ENCODE assay signal across 8 mouse cellular contexts in genomic region chr10:78163923-78164322, GRCm38 (mm10). TPM values are rescaled to one million over a fixed set of nuclear protein-coding genes. Genes with fewer than 3 reads are reported as not detected.
DNase-seq lines count a peak whose midpoint lies in the region; ATAC-seq lines count a peak whose summit lies in the region.

No protein-coding gene starts in this region.

- H3K27ac ChIP-seq in heart, embryonic 10.5 days: no peak overlapping the region

- no peak overlapping the region for H3K4me3 ChIP-seq in heart, embryonic 10.5 days

- peaks cover 71% of the 10 kb centered on the region for H3K36me3 ChIP-seq in heart, embryonic 10.5 days

- WGBS in heart, embryonic 10.5 days: 37% methylated on average over 4 of the region's 4 CpGs

- DNase-seq in heart, adult 11 months: peak; percentile 96
- DNase-seq in heart, embryonic 10.5 days (ENCODE audit: low spot score): no peak
- DNase-seq in CD4-positive helper T cell, adult 2 months (ENCODE audit: low read depth, low spot score): peak; percentile 75
- peak; percentile 88 for DNase-seq in brain, adult 2 months (ENCODE audit: low read depth, low spot score)
- peak; percentile 62 to 84 for DNase-seq in kidney, postnatal 36 days
- peak; percentile 77 for DNase-seq in lung, postnatal 25 days (ENCODE audit: low spot score)
- peak; percentile 44 to 81 for DNase-seq in spleen, postnatal 10 days (ENCODE audit: low spot score in 2 of 2)

- peaks cover 17% of the 10 kb centered on the region for H3K4me1 ChIP-seq in heart, embryonic 10.5 days

- H3K27me3 ChIP-seq in heart, embryonic 10.5 days (ENCODE audit: insufficient read depth, poor library complexity, severe bottlenecking): no peaks in the 10 kb centered on the region

- ATAC-seq in erythroid progenitor cell, adult 5-6 weeks (replicated peaks; ENCODE audit: low FRiP score, poor library complexity, severe bottlenecking): peak; percentile 44; the same call in 1 of the 2 replicates

- H3K9me3 ChIP-seq in heart, embryonic 10.5 days: no peaks in the 10 kb centered on the region

RNA-seq across cellular contexts. Expression of gene D10Jhu81e, which starts 5.7 kb away (rescaled TPM):
- 32.8 and 34.9 TPM in 2 replicates for polyA plus RNA-seq in heart, embryonic 10.5 days (2016; fragmentation: Nextera tagmentation; extraction: Ambion mirVana)
- total RNA-seq in erythroid progenitor cell, adult 5-6 weeks (2015; ENCODE audit: low replicate concordance): 14.4 and 36.9 TPM in 2 replicates
- total RNA-seq in erythroid progenitor cell, adult 5-6 weeks (2017; ENCODE audit: low replicate concordance): 14.1 and 23.9 TPM in 2 replicates

RNA-seq across cellular contexts. Expression of gene Pwp2, which starts 21.0 kb away (rescaled TPM):
- 18.0 and 23.1 TPM in 2 replicates for polyA plus RNA-seq in heart, embryonic 10.5 days (2016; fragmentation: Nextera tagmentation; extraction: Ambion mirVana)
- total RNA-seq in erythroid progenitor cell, adult 5-6 weeks (2015; ENCODE audit: low replicate concordance): 2.5 and 2.9 TPM in 2 replicates
- 7.8 and 10.1 TPM in 2 replicates for total RNA-seq in erythroid progenitor cell, adult 5-6 weeks (2017; ENCODE audit: low replicate concordance)
